Mouse (Mus musculus) kidney, embryonic 14.5 days (tissue): ENCODE results near the gene Tent5b. TPM values are rescaled to one million over a fixed set of nuclear protein-coding genes. Genes with fewer than 3 reads are reported as not detected.

Experiments used
- ATAC-seq: fragments of 200-750 bp; cut with Nextera tagmentation; 2 replicates; pipeline ENCODE4 v1.8.0; 2017; ENCODE audit warnings: moderate number of reproducible peaks, mild to moderate bottlenecking, moderate TSS enrichment, moderate library complexity; ENCODE audit not compliant: low FRiP score, low TSS enrichment
- H3K27ac ChIP-seq: fragments of 300-500 bp; sonication (generic); 2 replicates; pipeline ENCODE4 v1.5.1; 2014; ENCODE audit warnings: low read depth, mild to moderate bottlenecking, low read length, moderate library complexity, mixed read lengths
- H3K27me3 ChIP-seq: fragments of 300-500 bp; sonication (generic); 2 replicates; pipeline ENCODE4 v1.6.1; 2014; ENCODE audit warnings: mild to moderate bottlenecking, low read length; ENCODE audit not compliant: control insufficient read depth, insufficient read depth
- H3K36me3 ChIP-seq: fragments of 300-500 bp; sonication (generic); 2 replicates; pipeline ENCODE4 v1.6.1; 2014; ENCODE audit warnings: low read length, mixed read lengths; ENCODE audit not compliant: control insufficient read depth, insufficient read depth
- H3K4me1 ChIP-seq: fragments of 300-500 bp; sonication (generic); 2 replicates; pipeline ENCODE4 v1.6.1; 2014; ENCODE audit warnings: low read length, mixed read lengths; ENCODE audit not compliant: control insufficient read depth, insufficient read depth
- H3K4me2 ChIP-seq: fragments of 300-500 bp; sonication (generic); replicated peaks from 2 replicates; pipeline ENCODE4 v1.6.1; 2014; ENCODE audit warnings: low read depth, mild to moderate bottlenecking, low read length
- H3K4me3 ChIP-seq: fragments of 300-500 bp; sonication (generic); 2 replicates; pipeline ENCODE4 v1.5.1; 2014; ENCODE audit warnings: mild to moderate bottlenecking, low read length
- H3K9ac ChIP-seq: fragments of 300-500 bp; sonication (generic); 2 replicates; pipeline ENCODE4 v1.6.1; 2014; ENCODE audit warnings: low read depth, mild to moderate bottlenecking, low read length, moderate library complexity
- H3K9me3 ChIP-seq: fragments of 300-500 bp; sonication (generic); 2 replicates; pipeline ENCODE4 v1.6.1; 2016; ENCODE audit warnings: low read length; ENCODE audit not compliant: control insufficient read depth
- WGBS: fragments of 180-500 bp; shearing (Covaris S2); extraction: QIAGEN DNeasy Blood & Tissue Kit; methylation state at CpG from one replicate; pipeline ENCODE4 v1.1.7; 2014; 5-methylcytosine and 5-hydroxymethylcytosine counted together
- polyA plus RNA-seq: library from polyadenylated mRNA; unstranded; fragments of >200 nt; fragmentation: Nextera tagmentation; extraction: Ambion mirVana; gene quantifications from 2 replicates; pipeline ENCODE4 v1.2.1, GENCODE M21; 2014

Gene Tent5b
- polyA plus RNA-seq, 1 experiment from 2014 or later = 0.35 TPM

GRCm38 (mm10) chr4:133445727-133446126 is 34.2 kb upstream of the Tent5b start:
- Histone ChIP-seq H3K27ac (no peak overlapping the region), H3K9me3 (no peaks in the 10 kb centered on the region), H3K4me2 (no peak overlapping the region), H3K36me3 (no peaks in the 10 kb centered on the region), H3K4me1 (0 out of 2 replicates have a peak, but pooled peaks cover 3% of the 10 kb centered on the region), H3K27me3 (no peaks in the 10 kb centered on the region), H3K9ac (no peak overlapping the region), H3K4me3 (no peak overlapping the region)
- 83% methylated on average over 5 of the region's 5 CpGs for WGBS
- no peak for ATAC-seq

- Histone ChIP-seq H3K27ac (no peak overlapping the region), H3K36me3 (no peaks in the 10 kb centered on the region), H3K9me3 (no peaks in the 10 kb centered on the region), H3K4me1 (0 out of 2 replicates have a peak, but pooled peaks cover 3% of the 10 kb centered on the region), H3K27me3 (no peaks in the 10 kb centered on the region), H3K9ac (no peak overlapping the region), H3K4me2 (no peak overlapping the region), H3K4me3 (no peak overlapping the region)
- 61% methylated on average over 5 of the region's 5 CpGs for WGBS
- no peak for ATAC-seq
These were observed 32.6 kb upstream of the Tent5b start for GRCm38 (mm10) chr4:133447366-133447765.

- no peak overlapping the region for H3K27ac ChIP-seq
- H3K4me1 ChIP-seq = 0 out of 2 replicates have a peak, but pooled peaks cover 3% of the 10 kb centered on the region
- no peak overlapping the region for H3K4me3 ChIP-seq
- H3K9me3 ChIP-seq = no peaks in the 10 kb centered on the region
- no peaks in the 10 kb centered on the region for H3K27me3 ChIP-seq
- 82% methylated on average over 11 of the region's 11 CpGs for WGBS
- H3K9ac ChIP-seq = no peak overlapping the region
- H3K4me2 ChIP-seq = no peak overlapping the region
- no peak for ATAC-seq
- no peaks in the 10 kb centered on the region for H3K36me3 ChIP-seq
These were observed 32.0 kb upstream of the Tent5b start for GRCm38 (mm10) chr4:133447967-133448366.

- no peaks in the 10 kb centered on the region for H3K36me3 ChIP-seq
- no peak for ATAC-seq
- 69% methylated on average over 8 of the region's 8 CpGs for WGBS
- H3K27me3 ChIP-seq = no peaks in the 10 kb centered on the region
- H3K4me3 ChIP-seq = no peak overlapping the region
- 0 out of 2 replicates have a peak, but pooled peaks cover 3% of the 10 kb centered on the region for H3K4me1 ChIP-seq
- no peak overlapping the region for H3K27ac ChIP-seq
- H3K4me2 ChIP-seq = no peak overlapping the region
- no peak overlapping the region for H3K9ac ChIP-seq
- no peaks in the 10 kb centered on the region for H3K9me3 ChIP-seq
These were observed 31.1 kb upstream of the Tent5b start for GRCm38 (mm10) chr4:133448708-133449388.

GRCm38 (mm10) chr4:133449726-133450125 is 30.2 kb upstream of the Tent5b start:
- Histone ChIP-seq H3K4me1 (0 out of 2 replicates have a peak, but pooled peaks cover 3% of the 10 kb centered on the region), H3K36me3 (no peaks in the 10 kb centered on the region), H3K27me3 (no peaks in the 10 kb centered on the region), H3K4me2 (no peak overlapping the region), H3K9ac (no peak overlapping the region), H3K4me3 (no peak overlapping the region), H3K27ac (no peak overlapping the region), H3K9me3 (no peaks in the 10 kb centered on the region)
- 18% methylated on average over 13 of the region's 13 CpGs for WGBS
- ATAC-seq = no peak

GRCm38 (mm10) chr4:133451536-133451935 is 28.4 kb upstream of the Tent5b start:
- Histone ChIP-seq H3K36me3 (no peaks in the 10 kb centered on the region), H3K27ac (no peak overlapping the region), H3K4me1 (0 out of 2 replicates have a peak, but pooled peaks cover 3% of the 10 kb centered on the region), H3K4me2 (no peak overlapping the region), H3K9me3 (no peaks in the 10 kb centered on the region), H3K9ac (no peak overlapping the region), H3K4me3 (no peak overlapping the region), H3K27me3 (no peaks in the 10 kb centered on the region)
- WGBS = 9% methylated on average over 10 of the region's 10 CpGs
- no peak for ATAC-seq

- no peak overlapping the region for H3K4me2 ChIP-seq
- no peak for ATAC-seq
- H3K4me1 ChIP-seq = 0 out of 2 replicates have a peak, but pooled peaks cover 3% of the 10 kb centered on the region
- H3K4me3 ChIP-seq = no peak overlapping the region
- no peak overlapping the region for H3K9ac ChIP-seq
- no peaks in the 10 kb centered on the region for H3K9me3 ChIP-seq
- H3K36me3 ChIP-seq = no peaks in the 10 kb centered on the region
- 79% methylated on average over 7 of the region's 7 CpGs for WGBS
- no peaks in the 10 kb centered on the region for H3K27me3 ChIP-seq
- no peak overlapping the region for H3K27ac ChIP-seq
These were observed 27.5 kb upstream of the Tent5b start for GRCm38 (mm10) chr4:133452433-133452832.

- ATAC-seq = no peak
- no peaks in the 10 kb centered on the region for H3K9me3 ChIP-seq
- no peaks in the 10 kb centered on the region for H3K27me3 ChIP-seq
- H3K27ac ChIP-seq = no peak overlapping the region
- no peak overlapping the region for H3K9ac ChIP-seq
- WGBS = 70% methylated on average over 3 of the region's 3 CpGs
- no peak overlapping the region for H3K4me3 ChIP-seq
- H3K4me2 ChIP-seq = no peak overlapping the region
- no peaks in the 10 kb centered on the region for H3K36me3 ChIP-seq
- peaks cover 9% of the 10 kb centered on the region for H3K4me1 ChIP-seq
These were observed 21.9 kb upstream of the Tent5b start for GRCm38 (mm10) chr4:133458044-133458443.

GRCm38 (mm10) chr4:133460006-133460405 is 19.9 kb upstream of the Tent5b start:
- Histone ChIP-seq H3K4me2 (no peak overlapping the region), H3K27me3 (no peaks in the 10 kb centered on the region), H3K27ac (no peak overlapping the region), H3K4me1 (peaks cover 11% of the 10 kb centered on the region), H3K4me3 (no peak overlapping the region), H3K9me3 (no peaks in the 10 kb centered on the region), H3K9ac (no peak overlapping the region), H3K36me3 (no peaks in the 10 kb centered on the region)
- ATAC-seq = no peak
- 81% methylated on average over 1 of the region's 1 CpGs for WGBS
